Mouse (Mus musculus) midbrain, postnatal 0 days (tissue): ENCODE results near the gene Dennd4b. TPM values are rescaled to one million over a fixed set of nuclear protein-coding genes. Genes with fewer than 3 reads are reported as not detected.

Experiments used
- ATAC-seq: fragments of 200-750 bp; cut with Nextera tagmentation; 2 replicates; pipeline ENCODE4 v1.8.0; 2017; ENCODE audit warnings: moderate number of reproducible peaks, mild to moderate bottlenecking, moderate TSS enrichment, moderate library complexity; ENCODE audit not compliant: low FRiP score
- DNase-seq: peaks from one replicate; pipeline ENCODE4 v3.0.0-alpha.2; 2015; ENCODE audit warnings: low spot score
- H3K27ac ChIP-seq: fragments of 300-500 bp; sonication (generic); 2 replicates; pipeline ENCODE4 v1.5.1; 2014; ENCODE audit warnings: low read depth, mild to moderate bottlenecking, low read length, mixed read lengths
- H3K27me3 ChIP-seq: fragments of 300-500 bp; sonication (generic); 2 replicates; pipeline ENCODE4 v1.6.1; 2014; ENCODE audit warnings: low read length, control low read depth, mixed read lengths; ENCODE audit not compliant: insufficient read depth
- H3K36me3 ChIP-seq: fragments of 300-500 bp; sonication (generic); 2 replicates; pipeline ENCODE4 v1.6.1; 2014; ENCODE audit warnings: low read length, control low read depth, mixed read lengths; ENCODE audit not compliant: insufficient read depth
- H3K4me1 ChIP-seq: fragments of 300-500 bp; sonication (generic); 2 replicates; pipeline ENCODE4 v1.6.1; 2014; ENCODE audit warnings: mild to moderate bottlenecking, control low read depth, antibody characterized with exemption, low read length, mixed read lengths; ENCODE audit not compliant: insufficient read depth
- H3K4me2 ChIP-seq: fragments of 300-500 bp; sonication (generic); 2 replicates; pipeline ENCODE4 v1.6.1; 2014; ENCODE audit warnings: low read depth, mild to moderate bottlenecking, low read length, mixed read lengths; ENCODE audit not compliant: poor library complexity, severe bottlenecking
- H3K4me3 ChIP-seq: fragments of 300-500 bp; sonication (generic); 2 replicates; pipeline ENCODE4 v1.5.1; 2014; ENCODE audit warnings: low read depth, mild to moderate bottlenecking, low read length, moderate library complexity
- H3K9ac ChIP-seq: fragments of 300-500 bp; sonication (generic); replicated peaks from 2 replicates; pipeline ENCODE4 v1.6.1; 2014; ENCODE audit warnings: mild to moderate bottlenecking, low read length, moderate library complexity, mixed read lengths; ENCODE audit not compliant: poor library complexity, severe bottlenecking
- H3K9me3 ChIP-seq: fragments of 300-500 bp; sonication (generic); 2 replicates; pipeline ENCODE4 v1.6.1; 2016; ENCODE audit warnings: low read length, control low read depth
- CTCF ChIP-seq: IDR thresholded peaks from 2 replicates; pipeline ENCODE4 v1.5.1; 2016; ENCODE audit warnings: antibody characterized with exemption, mild to moderate bottlenecking
- WGBS: fragments of 180-500 bp; shearing (Covaris S2); extraction: QIAGEN DNeasy Blood & Tissue Kit; methylation state at CpG from one replicate; pipeline ENCODE4 v1.1.7; 2014; 5-methylcytosine and 5-hydroxymethylcytosine counted together
- microRNA-seq: library from miRNA; unstranded; fragments of <30 nt; microRNA quantifications from one replicate; pipeline ENCODE4, GENCODE M21; 2016; ENCODE audit warnings: borderline number of aligned reads
- polyA plus RNA-seq: library from polyadenylated mRNA; unstranded; fragments of >200 nt; fragmentation: Nextera tagmentation; extraction: Ambion mirVana; gene quantifications from 2 replicates; pipeline ENCODE4 v1.2.1, GENCODE M21; 2015
- total RNA-seq: library from RNA; depleted of rRNA; stranded (reverse); fragments of >200 nt; gene quantifications from 2 replicates; pipeline ENCODE4 v1.2.3, GENCODE M21; 2014; rRNA removed

Dennd4b gene
- total and polyA plus RNA-seq, 2 experiments from 2014 or later: 6.9 to 34.6 TPM

- Histone ChIP-seq H3K4me1 (no peaks in the 10 kb centered on the region), H3K9me3 (no peaks in the 10 kb centered on the region), H3K4me2 (peak overlapping the region; percentile 38), H3K9ac (peak overlapping the region; percentile 42; the same call in 1 of the 2 replicates), H3K27me3 (no peaks in the 10 kb centered on the region), H3K36me3 (no peaks in the 10 kb centered on the region), H3K27ac (peak overlapping the region; percentile 77), H3K4me3 (no peak overlapping the region)
- ATAC-seq (peak; percentile 77), DNase-seq (peak; percentile 94)
- TF ChIP-seq CTCF: no peak
- WGBS: 8% methylated on average over 5 of the region's 5 CpGs
Observed at GRCm38 (mm10) chr3:90323119-90323518, 58.1 kb downstream of the Dennd4b start.

Small RNA genes lying within 50 kb of the gene (microRNA-seq; reads per million reads assigned to microRNA genes)
- not detected for gene Mir7012

Other genes starting within 250 kb of the Dennd4b start
- 101 and 111 TPM in 2 replicates for gene 4933434E20Rik, start 213.5 kb upstream of the Dennd4b start, total RNA-seq
- gene 4933434E20Rik, start 213.5 kb upstream of the Dennd4b start, polyA plus RNA-seq: 230 and 246 TPM in 2 replicates
- gene Ubap2l, start 212.6 kb upstream of the Dennd4b start, total RNA-seq: 108 and 112 TPM in 2 replicates
- 93.2 and 133 TPM in 2 replicates for gene Ubap2l, start 212.6 kb upstream of the Dennd4b start, polyA plus RNA-seq
- 182 and 224 TPM in 2 replicates for gene Tpm3, start 192.5 kb upstream of the Dennd4b start, total RNA-seq
- 314 and 331 TPM in 2 replicates for gene Tpm3, start 192.5 kb upstream of the Dennd4b start, polyA plus RNA-seq
- 0.24 and 0.55 TPM in 2 replicates for gene Nup210l, start 161.1 kb upstream of the Dennd4b start, total RNA-seq
- gene Nup210l, start 161.1 kb upstream of the Dennd4b start, polyA plus RNA-seq: 0.17 and 0.22 TPM in 2 replicates
- 2,807 and 2,947 TPM in 2 replicates for gene Rps27, start 51.5 kb upstream of the Dennd4b start, total RNA-seq
- 773 and 821 TPM in 2 replicates for gene Rps27, start 51.5 kb upstream of the Dennd4b start, polyA plus RNA-seq
- 3.9 and 5.9 TPM in 2 replicates for gene Rab13, start 51.5 kb upstream of the Dennd4b start, total RNA-seq
- gene Rab13, start 51.5 kb upstream of the Dennd4b start, polyA plus RNA-seq: 17.4 and 18.5 TPM in 2 replicates
- gene Jtb, start 33.6 kb upstream of the Dennd4b start, total RNA-seq: 37.3 and 39.1 TPM in 2 replicates
- gene Jtb, start 33.6 kb upstream of the Dennd4b start, polyA plus RNA-seq: 115 and 123 TPM in 2 replicates
- 0.77 and 1.6 TPM in 2 replicates for gene Creb3l4, start 21.7 kb upstream of the Dennd4b start, total RNA-seq
- gene Creb3l4, start 21.7 kb upstream of the Dennd4b start, polyA plus RNA-seq: 1.2 and 1.7 TPM in 2 replicates
- 73.0 and 75.3 TPM in 2 replicates for gene Slc39a1, start 17.0 kb upstream of the Dennd4b start, total RNA-seq
- 60.3 and 62.4 TPM in 2 replicates for gene Slc39a1, start 17.0 kb upstream of the Dennd4b start, polyA plus RNA-seq
- 19.5 and 20.4 TPM in 2 replicates for gene Crtc2, start 11.0 kb upstream of the Dennd4b start, total RNA-seq
- gene Crtc2, start 11.0 kb upstream of the Dennd4b start, polyA plus RNA-seq: 17.2 and 18.9 TPM in 2 replicates
- 27.3 and 29.8 TPM in 2 replicates for gene Gatad2b, start 28.0 kb downstream of the Dennd4b start, total RNA-seq
- gene Gatad2b, start 28.0 kb downstream of the Dennd4b start, polyA plus RNA-seq: 10.2 and 12.9 TPM in 2 replicates
- gene Slc27a3, start 124.8 kb downstream of the Dennd4b start, total RNA-seq: 64.8 and 86.6 TPM in 2 replicates
- gene Slc27a3, start 124.8 kb downstream of the Dennd4b start, polyA plus RNA-seq: 30.8 and 31.4 TPM in 2 replicates
- 58.5 and 61.8 TPM in 2 replicates for gene Ints3, start 168.4 kb downstream of the Dennd4b start, total RNA-seq
- gene Ints3, start 168.4 kb downstream of the Dennd4b start, polyA plus RNA-seq: 19.7 and 22.3 TPM in 2 replicates
- gene Npr1, start 200.7 kb downstream of the Dennd4b start, total RNA-seq: 4.0 and 4.1 TPM in 2 replicates
- 1.5 and 2.0 TPM in 2 replicates for gene Npr1, start 200.7 kb downstream of the Dennd4b start, polyA plus RNA-seq
- gene Ilf2, start 210.9 kb downstream of the Dennd4b start, total RNA-seq: 136 and 147 TPM in 2 replicates
- gene Ilf2, start 210.9 kb downstream of the Dennd4b start, polyA plus RNA-seq: 177 and 182 TPM in 2 replicates
- 41.2 and 51.9 TPM in 2 replicates for gene Snapin, start 225.8 kb downstream of the Dennd4b start, total RNA-seq
- gene Snapin, start 225.8 kb downstream of the Dennd4b start, polyA plus RNA-seq: 93.5 and 97.2 TPM in 2 replicates
- gene Chtop, start 244.3 kb downstream of the Dennd4b start, total RNA-seq: 233 and 254 TPM in 2 replicates
- gene Chtop, start 244.3 kb downstream of the Dennd4b start, polyA plus RNA-seq: 154 and 163 TPM in 2 replicates
- gene S100a1, start 249.2 kb downstream of the Dennd4b start, total RNA-seq: 16.4 and 27.5 TPM in 2 replicates
- gene S100a1, start 249.2 kb downstream of the Dennd4b start, polyA plus RNA-seq: 54.2 and 59.9 TPM in 2 replicates
- gene S100a13, start 249.2 kb downstream of the Dennd4b start, total RNA-seq: 4.5 and 7.3 TPM in 2 replicates
- gene S100a13, start 249.2 kb downstream of the Dennd4b start, polyA plus RNA-seq: 20.3 and 21.1 TPM in 2 replicates